Mouse (Mus musculus) G1E (cell line): ENCODE data around the gene Setd4.

Experiments
- CTCF ChIP-seq: IDR thresholded peaks from 2 replicates; pipeline ENCODE4 v1.5.1; 2012; ENCODE audit warnings: low read depth, low read length, inconsistent platforms, mixed read lengths
- GATA2 ChIP-seq: IDR thresholded peaks from 2 replicates; pipeline ENCODE4 v1.6.1; 2012; ENCODE audit warnings: low read depth, low read length, inconsistent platforms, borderline replicate concordance
- POLR2AphosphoS5 ChIP-seq: IDR thresholded peaks from 2 replicates; pipeline ENCODE4 v1.6.1; 2012; ENCODE audit warnings: low read depth, low read length, inconsistent platforms; ENCODE audit not compliant: insufficient replicate concordance

GRCm38 (mm10) chr16:93544931-93545330, 58.9 kb downstream of the Setd4 start:
- TF ChIP-seq CTCF, result no peak
- TF ChIP-seq GATA2, result no peak
- no peak for TF ChIP-seq POLR2AphosphoS5
